Mouse (Mus musculus) WW6 (cell line): Measurements from ENCODE around the gene Fto.

Experiments
- DNase-seq: peaks from one replicate; pipeline ENCODE4 v3.0.0-alpha.2; 2013; ENCODE audit warnings: low read depth, low spot score

Gene Fto

GRCm38 (mm10) chr8:91496936-91497335 is 183.6 kb downstream of the Fto start:
- no peak for DNase-seq

- DNase-seq, result no peak
Observed at GRCm38 (mm10) chr8:91498611-91499010, 185.3 kb downstream of the Fto start.

GRCm38 (mm10) chr8:91499303-91499702 is 186.0 kb downstream of the Fto start:
- no peak for DNase-seq

- no peak for DNase-seq
Observed at GRCm38 (mm10) chr8:91501960-91502600, 188.8 kb downstream of the Fto start.

GRCm38 (mm10) chr8:91502791-91503190 is 189.5 kb downstream of the Fto start:
- DNase-seq, result no peak

- no peak for DNase-seq
Observed at GRCm38 (mm10) chr8:91504360-91504759, 191.0 kb downstream of the Fto start.

- DNase-seq, result no peak
Observed at GRCm38 (mm10) chr8:91504891-91505290, 191.6 kb downstream of the Fto start.

- no peak for DNase-seq
Observed at GRCm38 (mm10) chr8:91505411-91505954, 192.2 kb downstream of the Fto start.

GRCm38 (mm10) chr8:91505997-91506672 is 192.8 kb downstream of the Fto start:
- DNase-seq, result no peak

- no peak for DNase-seq
Observed at GRCm38 (mm10) chr8:91506682-91507257, 193.4 kb downstream of the Fto start.

GRCm38 (mm10) chr8:91507681-91508097 is 194.4 kb downstream of the Fto start:
- no peak for DNase-seq

GRCm38 (mm10) chr8:91508284-91508683 is 195.0 kb downstream of the Fto start:
- no peak for DNase-seq

GRCm38 (mm10) chr8:91509206-91509899 is 196.0 kb downstream of the Fto start:
- no peak for DNase-seq

GRCm38 (mm10) chr8:91509900-91510260 is 196.6 kb downstream of the Fto start:
- DNase-seq, result no peak

GRCm38 (mm10) chr8:91510716-91511115 is 197.4 kb downstream of the Fto start:
- no peak for DNase-seq

GRCm38 (mm10) chr8:91511943-91512342 is 198.6 kb downstream of the Fto start:
- no peak for DNase-seq

GRCm38 (mm10) chr8:91514752-91515478 is 201.6 kb downstream of the Fto start:
- DNase-seq, result no peak

GRCm38 (mm10) chr8:91516422-91516821 is 203.1 kb downstream of the Fto start:
- no peak for DNase-seq

- DNase-seq, result no peak
Observed at GRCm38 (mm10) chr8:91518085-91518484, 204.8 kb downstream of the Fto start.

- no peak for DNase-seq
Observed at GRCm38 (mm10) chr8:91522201-91522600, 208.9 kb downstream of the Fto start.

GRCm38 (mm10) chr8:91524056-91524864 is 210.9 kb downstream of the Fto start:
- DNase-seq, result no peak
